Mouse (Mus musculus): ENCODE results near the gene Gm12695.
A peak's percentile ranks its signal among the peaks of the same experiment; 100 is the strongest.

Gm12695 gene

GRCm38 (mm10) chr4:96785086-96785485 is at the start of gene Gm12695:
Gene Gm12695, minus strand, starts transcription at chr4:96785186.
- no peak for DNase-seq (ENCODE audit: low spot score)

GRCm38 (mm10) chr4:96825540-96826045 is 40.6 kb upstream of the Gm12695 start:
- no peak for DNase-seq (ENCODE audit: low spot score)

- DNase-seq (ENCODE audit: low spot score), result no peak
Observed at GRCm38 (mm10) chr4:96806824-96807808, 22.1 kb upstream of the Gm12695 start.

GRCm38 (mm10) chr4:96799380-96800157 is 14.6 kb upstream of the Gm12695 start:
- no peak for DNase-seq (ENCODE audit: low spot score)

- no peak for DNase-seq (ENCODE audit: low spot score)
Observed at GRCm38 (mm10) chr4:96797583-96797982, 12.6 kb upstream of the Gm12695 start.

GRCm38 (mm10) chr4:96791301-96791700 is 6.3 kb upstream of the Gm12695 start:
- no peak for DNase-seq (ENCODE audit: low spot score)

- DNase-seq (ENCODE audit: low spot score), result no peak
Observed at GRCm38 (mm10) chr4:96789905-96790304, 4.9 kb upstream of the Gm12695 start.

GRCm38 (mm10) chr4:96786610-96787009 is 1.6 kb upstream of the Gm12695 start:
- no peak for DNase-seq (ENCODE audit: low spot score)

- no peak for DNase-seq (ENCODE audit: low spot score)
Observed at GRCm38 (mm10) chr4:96772966-96773566, 11.9 kb downstream of the Gm12695 start.

- DNase-seq (ENCODE audit: low spot score), result no peak
Observed at GRCm38 (mm10) chr4:96766396-96766998, 18.5 kb downstream of the Gm12695 start.

- no peak for DNase-seq (ENCODE audit: low spot score)
Observed at GRCm38 (mm10) chr4:96751953-96752352, 33.0 kb downstream of the Gm12695 start.

- no peak for DNase-seq (ENCODE audit: low spot score)
Observed at GRCm38 (mm10) chr4:96740472-96740871, 44.5 kb downstream of the Gm12695 start.

- no peak for DNase-seq (ENCODE audit: low spot score)
Observed at GRCm38 (mm10) chr4:96729256-96729655, 55.7 kb downstream of the Gm12695 start.

GRCm38 (mm10) chr4:96728211-96728610 is 56.8 kb downstream of the Gm12695 start:
- no peak for DNase-seq (ENCODE audit: low spot score)

GRCm38 (mm10) chr4:96725415-96726055 is 59.5 kb downstream of the Gm12695 start:
- no peak for DNase-seq (ENCODE audit: low spot score)

GRCm38 (mm10) chr4:96722301-96722700 is 62.7 kb downstream of the Gm12695 start:
- DNase-seq (ENCODE audit: low spot score), result no peak

- DNase-seq (ENCODE audit: low spot score), result no peak
Observed at GRCm38 (mm10) chr4:96718977-96719966, 65.7 kb downstream of the Gm12695 start.

- no peak for DNase-seq (ENCODE audit: low spot score)
Observed at GRCm38 (mm10) chr4:96718503-96718902, 66.5 kb downstream of the Gm12695 start.

GRCm38 (mm10) chr4:96705281-96705951 is 79.6 kb downstream of the Gm12695 start:
- peak; percentile 1 for DNase-seq (ENCODE audit: low spot score)

GRCm38 (mm10) chr4:96698218-96698561 is 86.8 kb downstream of the Gm12695 start:
- no peak for DNase-seq (ENCODE audit: low spot score)
